Mouse (Mus musculus) small intestine, adult 2 months (tissue): ENCODE measurements at regions not wholly inside any gene's neighbourhood (a gene's known extent, or its start where the extent isn't known, plus 50 kb on each side); places are given as distances from the start of the nearest gene placed in this dataset.

Experiments
- CTCF ChIP-seq: fragments of 200-500 bp; IDR thresholded peaks from 2 replicates; pipeline ENCODE4 v1.5.1; 2012; ENCODE audit warnings: low read depth, mild to moderate bottlenecking, control low read depth, inconsistent platforms, low read length, moderate library complexity, mixed read lengths; ENCODE audit not compliant: insufficient replicate concordance, insufficient read length; ENCODE audit errors: extremely low read depth
- POLR2A ChIP-seq: fragments of 200-500 bp; IDR thresholded peaks from 2 replicates; pipeline ENCODE4 v1.6.1; 2012; ENCODE audit warnings: low read depth, mild to moderate bottlenecking, control low read depth, inconsistent platforms, low read length, moderate library complexity

GRCm38 (mm10) chr12:99614420-99614819 lies 51.0 kb upstream of the Foxn3 start:
- no peak for TF ChIP-seq POLR2A
- no peak for TF ChIP-seq CTCF
